Mouse (Mus musculus) cerebellum, adult 11-12 months (tissue): ENCODE measurements around the gene Cep170.
A peak's percentile ranks its signal among the peaks of the same experiment; 100 is the strongest.

Experiments used
- DNase-seq: peaks from one replicate; pipeline ENCODE4 v3.0.0; 2022

Cep170 gene

GRCm38 (mm10) chr1:176730528-176730927, 83.3 kb downstream of the Cep170 start:
- DNase-seq = no peak

- no peak for DNase-seq
Observed at GRCm38 (mm10) chr1:176727372-176727771, 86.5 kb downstream of the Cep170 start.

- no peak for DNase-seq
Observed at GRCm38 (mm10) chr1:176724771-176725170, 89.1 kb downstream of the Cep170 start.

GRCm38 (mm10) chr1:176723858-176724713, 89.8 kb downstream of the Cep170 start:
- DNase-seq = no peak

GRCm38 (mm10) chr1:176712436-176712835, 101.4 kb downstream of the Cep170 start:
- DNase-seq = no peak

- DNase-seq = no peak
Observed at GRCm38 (mm10) chr1:176700226-176700625, 113.6 kb downstream of the Cep170 start.

GRCm38 (mm10) chr1:176699793-176700192, 114.1 kb downstream of the Cep170 start:
- DNase-seq = peak; percentile 43

- DNase-seq = no peak
Observed at GRCm38 (mm10) chr1:176698647-176699046, 115.2 kb downstream of the Cep170 start.

GRCm38 (mm10) chr1:176697091-176697490, 116.8 kb downstream of the Cep170 start:
- no peak for DNase-seq

GRCm38 (mm10) chr1:176691101-176691500, 122.8 kb downstream of the Cep170 start:
- DNase-seq = no peak

- no peak for DNase-seq
Observed at GRCm38 (mm10) chr1:176688251-176688880, 125.5 kb downstream of the Cep170 start.
